Comparison of ENCODE assay signal across 10 mouse cellular contexts in the genomic region with DNA sequence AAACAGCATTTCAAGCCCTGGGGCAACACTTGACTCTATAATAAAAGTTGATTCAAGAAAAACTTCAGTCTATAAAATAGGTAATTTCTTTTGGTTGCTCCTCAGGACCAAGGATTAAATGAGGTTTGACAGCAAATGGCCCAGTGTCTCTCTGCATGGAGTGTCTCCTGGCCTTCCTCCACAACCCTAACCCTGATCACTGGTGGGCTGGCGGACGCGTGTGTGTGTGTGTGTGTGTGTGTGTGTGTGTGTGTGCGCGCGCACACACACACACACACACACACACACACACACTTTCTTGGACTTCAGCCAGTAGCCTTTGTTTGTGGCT. TPM values are rescaled to one million over a fixed set of nuclear protein-coding genes. Genes with fewer than 3 reads are reported as not detected.
DNase-seq lines count a peak whose midpoint lies in the region; ATAC-seq and TF ChIP-seq lines count a peak whose summit lies in the region.
"Had no signal": no experiment of that assay in that cellular context is flagged by ENCODE, and none has a peak within 500 bp of the region (broad histone marks: within the 10 kb centered on the region; RNA-seq: fewer than 3 reads in every experiment).

No protein-coding gene starts in this region.

- H3K27me3 ChIP-seq in lung, embryonic 15.5 days, result peaks cover 11% of the 10 kb centered on the region
- no peaks in the 10 kb centered on the region; the same call in 1 of the 2 replicates for H3K27me3 ChIP-seq in forebrain, postnatal 0 days (ENCODE audit: insufficient read depth, low read length)
- peaks cover 23% of the 10 kb centered on the region for H3K27me3 ChIP-seq in liver, embryonic 14.5 days (ENCODE audit: control insufficient read depth, insufficient read depth, low read length)
- no peaks in the 10 kb centered on the region for H3K27me3 ChIP-seq in stomach, postnatal 0 days (ENCODE audit: control insufficient read depth, insufficient read depth, low read length)

- WGBS in lung, embryonic 15.5 days, result 22% methylated on average over 6 of the region's 6 CpGs
- 19% methylated on average over 6 of the region's 6 CpGs for WGBS in forebrain, postnatal 0 days
- WGBS in liver, embryonic 14.5 days (ENCODE audit: insufficient replicate concordance), result 23% methylated on average over 6 of the region's 6 CpGs
- 32% methylated on average over 6 of the region's 6 CpGs for WGBS in stomach, postnatal 0 days

- no peak overlapping the region for H3K27ac ChIP-seq in lung, embryonic 15.5 days
- no peak overlapping the region for H3K27ac ChIP-seq in forebrain, postnatal 0 days (ENCODE audit: low read depth, low read length)
- H3K27ac ChIP-seq in liver, embryonic 14.5 days, result no peak overlapping the region
- H3K27ac ChIP-seq in stomach, postnatal 0 days (replicated peaks), result no peak overlapping the region

- peaks cover 7% of the 10 kb centered on the region for H3K4me1 ChIP-seq in lung, embryonic 15.5 days
- 0 out of 2 replicates have a peak, but pooled peaks cover 4% of the 10 kb centered on the region for H3K4me1 ChIP-seq in forebrain, postnatal 0 days (ENCODE audit: insufficient read depth)
- no peaks in the 10 kb centered on the region; a peak in 1 of 4 replicates for H3K4me1 ChIP-seq in liver, embryonic 14.5 days (replicated peaks; ENCODE audit: control insufficient read depth in 2 of 2, insufficient read depth in 2 of 2, low read length in 1 of 2)
- no peaks in the 10 kb centered on the region for H3K4me1 ChIP-seq in stomach, postnatal 0 days (replicated peaks; ENCODE audit: control insufficient read depth, insufficient read depth)

- no peak for TF ChIP-seq EP300 in liver, embryonic 14.5 days (IDR thresholded peaks at IDR 0.05; ENCODE audit: low read depth)
- no peak for TF ChIP-seq EP300 in stomach, postnatal 0 days (optimal IDR thresholded peaks at IDR 0.05)

- H3K9ac ChIP-seq in lung, embryonic 15.5 days, result peak overlapping the region; percentile 55
- H3K9ac ChIP-seq in forebrain, postnatal 0 days, result no peak overlapping the region
- H3K9ac ChIP-seq in liver, embryonic 14.5 days (replicated peaks), result no peak overlapping the region
- no peak overlapping the region for H3K9ac ChIP-seq in stomach, postnatal 0 days (ENCODE audit: low read length)

- DNase-seq in lung, adult 18-20 months, result no peak
- no peak for DNase-seq in forebrain, postnatal 0 days
- no peak for DNase-seq in liver, embryonic 14.5 days (ENCODE audit: low read depth in 3 of 3, low spot score in 3 of 3)
- no peak for DNase-seq in stomach, postnatal 0 days (ENCODE audit: low spot score)
- no peak for DNase-seq in B cell, adult 2 months
- no peak for DNase-seq in thymus, postnatal 0 days (ENCODE audit: low spot score)
- DNase-seq: lung, adult 2 months; right cerebral cortex, postnatal 14 days had no signal

- H3K4me3 ChIP-seq in lung, embryonic 15.5 days, result peak overlapping the region; percentile 56
- peak overlapping the region; percentile 50 for H3K4me3 ChIP-seq in forebrain, postnatal 0 days (ENCODE audit: low read depth, low read length)
- H3K4me3 ChIP-seq in liver, embryonic 14.5 days (ENCODE audit: insufficient read depth in 1 of 2, low read depth in 2 of 2, low read length in 2 of 2), result peak overlapping the region; percentile 45 to 54; a peak in 3 of 4 replicates
- no peak overlapping the region for H3K4me3 ChIP-seq in stomach, postnatal 0 days (ENCODE audit: low read depth, low read length)

- H3K9me3 ChIP-seq in lung, embryonic 15.5 days, result no peaks in the 10 kb centered on the region
- H3K9me3 ChIP-seq in forebrain, postnatal 0 days (ENCODE audit: low read length), result no peaks in the 10 kb centered on the region
- no peaks in the 10 kb centered on the region for H3K9me3 ChIP-seq in liver, embryonic 14.5 days (ENCODE audit: control insufficient read depth, low read length)
- H3K9me3 ChIP-seq in stomach, postnatal 0 days (ENCODE audit: control insufficient read depth, low read length), result no peaks in the 10 kb centered on the region

- H3K36me3 ChIP-seq in lung, embryonic 15.5 days, result no peaks in the 10 kb centered on the region
- H3K36me3 ChIP-seq in forebrain, postnatal 0 days (ENCODE audit: insufficient read depth), result no peaks in the 10 kb centered on the region
- no peaks in the 10 kb centered on the region for H3K36me3 ChIP-seq in liver, embryonic 14.5 days (replicated peaks; ENCODE audit: control insufficient read depth, insufficient read depth, low read depth)
- no peaks in the 10 kb centered on the region for H3K36me3 ChIP-seq in stomach, postnatal 0 days (ENCODE audit: control insufficient read depth, insufficient read depth, low read length)

- peak; percentile 23; the same call in 1 of the 2 replicates for ATAC-seq in lung, embryonic 15.5 days (ENCODE audit: borderline replicate concordance, extremely low read depth, low FRiP score, low TSS enrichment)
- ATAC-seq in forebrain, postnatal 0 days, result no peak
- ATAC-seq in liver, embryonic 14.5 days (ENCODE audit: insufficient read depth), result no peak; the same call in 1 of the 2 replicates
- no peak; the same call in 1 of the 2 replicates for ATAC-seq in stomach, postnatal 0 days (ENCODE audit: low FRiP score, low TSS enrichment)
- ATAC-seq: Patski had no signal

- H3K4me2 ChIP-seq in lung, embryonic 15.5 days, result peak overlapping the region; percentile 98
- peak overlapping the region; percentile 98 for H3K4me2 ChIP-seq in forebrain, postnatal 0 days (ENCODE audit: low read depth)
- H3K4me2 ChIP-seq in liver, embryonic 14.5 days (ENCODE audit: low read depth), result peak overlapping the region; percentile 50
- peak overlapping the region; percentile 92; the same call in 1 of the 2 replicates for H3K4me2 ChIP-seq in stomach, postnatal 0 days (replicated peaks; ENCODE audit: low read depth)

- TF ChIP-seq CTCF in forebrain, postnatal 0 days (IDR thresholded peaks at IDR 0.05; ENCODE audit: low read depth), result no peak
- TF ChIP-seq CTCF in liver, embryonic 14.5 days (IDR thresholded peaks at IDR 0.05; ENCODE audit: low read depth), result no peak
- no peak for TF ChIP-seq CTCF in stomach, postnatal 0 days (IDR thresholded peaks at IDR 0.05; ENCODE audit: low read depth)

RNA-seq across cellular contexts. Expression of a gene that starts 0.8 kb away (rescaled TPM):
- 2.9 and 3.6 TPM in 2 replicates for polyA plus RNA-seq in lung, embryonic 15.5 days (2015; fragmentation: Nextera tagmentation; extraction: Ambion mirVana)
- total RNA-seq in forebrain, postnatal 0 days (2014; rRNA removed), result 0.48 and 1.6 TPM in 2 replicates
- polyA plus RNA-seq in forebrain, postnatal 0 days (2015; fragmentation: Nextera tagmentation; extraction: Ambion mirVana), result 0.15 and 0.25 TPM in 2 replicates
- 1.1 and 1.6 TPM in 2 replicates for polyA plus RNA-seq in liver, embryonic 14.5 days (2012; rRNA removed)
- polyA plus RNA-seq in liver, embryonic 14.5 days (2014; fragmentation: Nextera tagmentation; extraction: Ambion mirVana), result 0.41 and 0.96 TPM in 2 replicates
- polyA plus RNA-seq in stomach, postnatal 0 days (2015; fragmentation: Nextera tagmentation; extraction: Ambion mirVana), result 0.16 and 0.24 TPM in 2 replicates
- 1.2 and 2.0 TPM in 2 replicates for polyA plus RNA-seq in thymus, postnatal 0 days (2015; fragmentation: Nextera tagmentation; extraction: Ambion mirVana)

RNA-seq across cellular contexts. Expression of a gene that starts 10.9 kb away (rescaled TPM):
- polyA plus RNA-seq in lung, embryonic 15.5 days (2015; fragmentation: Nextera tagmentation; extraction: Ambion mirVana), result 38.4 and 38.9 TPM in 2 replicates
- 18.9 and 26.4 TPM in 2 replicates for total RNA-seq in forebrain, postnatal 0 days (2014; rRNA removed)
- 12.2 and 15.4 TPM in 2 replicates for polyA plus RNA-seq in forebrain, postnatal 0 days (2015; fragmentation: Nextera tagmentation; extraction: Ambion mirVana)
- polyA plus RNA-seq in liver, embryonic 14.5 days (2012; rRNA removed), result 12.1 and 14.3 TPM in 2 replicates
- 15.5 and 17.7 TPM in 2 replicates for polyA plus RNA-seq in liver, embryonic 14.5 days (2014; fragmentation: Nextera tagmentation; extraction: Ambion mirVana)
- polyA plus RNA-seq in stomach, postnatal 0 days (2015; fragmentation: Nextera tagmentation; extraction: Ambion mirVana), result 12.5 and 12.7 TPM in 2 replicates
- 22.7 and 23.6 TPM in 2 replicates for polyA plus RNA-seq in thymus, postnatal 0 days (2015; fragmentation: Nextera tagmentation; extraction: Ambion mirVana)
